Mouse (Mus musculus) layer of hippocampus, postnatal 36 days (tissue): ENCODE results near the gene Tmem37. TPM values are rescaled to one million over a fixed set of nuclear protein-coding genes. Genes with fewer than 3 reads are reported as not detected.

Experiments used
- DNase-seq, 2 experiments: peaks; one replicate each; pipeline ENCODE4 v3.0.0; 2022
- total RNA-seq, 2 experiments: library from RNA; stranded (reverse); gene quantifications; 2 replicates each; pipeline ENCODE4 v1.2.3; 2021

The Tmem37 gene
- total RNA-seq, 2 experiments from 2014 or later = 0.58 to 1.1 TPM

- DNase-seq = peak; percentile 80 to 83
These were observed 19.7 kb upstream of the Tmem37 start for GRCm38 (mm10) chr1:120093482-120094134.

GRCm38 (mm10) chr1:120090880-120091570 is 17.2 kb upstream of the Tmem37 start:
- DNase-seq = no peak

GRCm38 (mm10) chr1:120089180-120089579 is 15.3 kb upstream of the Tmem37 start:
- no peak for DNase-seq

- no peak for DNase-seq
These were observed 12.8 kb upstream of the Tmem37 start for GRCm38 (mm10) chr1:120086644-120087043.

- no peak for DNase-seq
These were observed 11.8 kb upstream of the Tmem37 start for GRCm38 (mm10) chr1:120085696-120086095.

GRCm38 (mm10) chr1:120083921-120084517 is 10.1 kb upstream of the Tmem37 start:
- DNase-seq = no peak

- DNase-seq = no peak
These were observed 9.2 kb upstream of the Tmem37 start for GRCm38 (mm10) chr1:120082957-120083585.

- DNase-seq = no peak
These were observed 6.8 kb upstream of the Tmem37 start for GRCm38 (mm10) chr1:120080632-120081031.

- DNase-seq = no peak
These were observed 4.0 kb upstream of the Tmem37 start for GRCm38 (mm10) chr1:120077746-120078410.

- no peak for DNase-seq
These were observed 1.6 kb upstream of the Tmem37 start for GRCm38 (mm10) chr1:120075507-120075906.

- DNase-seq = no peak
These were observed 1.1 kb upstream of the Tmem37 start for GRCm38 (mm10) chr1:120074931-120075330.

GRCm38 (mm10) chr1:120074307-120074702 is 431 bp upstream of the Tmem37 start:
- no peak for DNase-seq

- DNase-seq = no peak
These were observed 974 bp downstream of the Tmem37 start for GRCm38 (mm10) chr1:120072900-120073299.

GRCm38 (mm10) chr1:120071133-120071532 is 2.7 kb downstream of the Tmem37 start:
- DNase-seq = no peak

- DNase-seq = no peak
These were observed 3.7 kb downstream of the Tmem37 start for GRCm38 (mm10) chr1:120070168-120070567.

- no peak for DNase-seq
These were observed 4.8 kb downstream of the Tmem37 start for GRCm38 (mm10) chr1:120069120-120069519.

- no peak for DNase-seq
These were observed 7.2 kb downstream of the Tmem37 start for GRCm38 (mm10) chr1:120066625-120067024.

GRCm38 (mm10) chr1:120066159-120066558 is 7.7 kb downstream of the Tmem37 start:
- no peak for DNase-seq

GRCm38 (mm10) chr1:120064036-120064682 is 9.7 kb downstream of the Tmem37 start:
- DNase-seq = no peak

GRCm38 (mm10) chr1:120062231-120062630 is 11.6 kb downstream of the Tmem37 start:
- no peak for DNase-seq

- no peak for DNase-seq
These were observed 13.2 kb downstream of the Tmem37 start for GRCm38 (mm10) chr1:120060687-120061086.
